Mouse (Mus musculus) heart, embryonic 16.5 days (tissue): ENCODE measurements at regions not wholly inside any gene's neighbourhood (a gene's known extent, or its start where the extent isn't known, plus 50 kb on each side); places are given as distances from the start of the nearest gene placed in this dataset.

ENCODE experiments used
- ATAC-seq: fragments of 200-750 bp; cut with Nextera tagmentation; replicated peaks from 2 replicates; pipeline ENCODE4 v1.8.0; 2017; ENCODE audit warnings: moderate number of reproducible peaks; ENCODE audit not compliant: insufficient read depth, low FRiP score; ENCODE audit errors: extremely low read depth
- H3K27ac ChIP-seq: fragments of 300-500 bp; sonication (generic); 2 replicates; pipeline ENCODE4 v1.5.1; 2014; ENCODE audit warnings: mild to moderate bottlenecking, low read length, control low read depth, moderate library complexity
- H3K27me3 ChIP-seq: fragments of 300-500 bp; sonication (generic); 2 replicates; pipeline ENCODE4 v1.6.1; 2014; ENCODE audit warnings: low read length, mixed read lengths; ENCODE audit not compliant: control insufficient read depth, insufficient read depth
- H3K36me3 ChIP-seq: fragments of 300-500 bp; sonication (generic); 2 replicates; pipeline ENCODE4 v1.6.1; 2014; ENCODE audit not compliant: control insufficient read depth, insufficient read depth
- H3K4me1 ChIP-seq: fragments of 300-500 bp; sonication (generic); 2 replicates; pipeline ENCODE4 v1.6.1; 2014; ENCODE audit warnings: low read length, mixed read lengths; ENCODE audit not compliant: control insufficient read depth, insufficient read depth
- H3K4me2 ChIP-seq: fragments of 300-500 bp; sonication (generic); 2 replicates; pipeline ENCODE4 v1.6.1; 2014; ENCODE audit warnings: low read depth, mild to moderate bottlenecking, control low read depth, low read length
- H3K4me3 ChIP-seq: fragments of 300-500 bp; sonication (generic); 2 replicates; pipeline ENCODE4 v1.5.1; 2014; ENCODE audit warnings: mild to moderate bottlenecking, control low read depth, low read length
- H3K9ac ChIP-seq: fragments of 300-500 bp; sonication (generic); 2 replicates; pipeline ENCODE4 v1.6.1; 2014; ENCODE audit warnings: low read length, control low read depth
- H3K9me3 ChIP-seq: fragments of 300-500 bp; sonication (generic); replicated peaks from 2 replicates; pipeline ENCODE4 v1.6.1; 2016; ENCODE audit warnings: low read length; ENCODE audit not compliant: control insufficient read depth
- WGBS: fragments of 180-500 bp; shearing (Covaris S2); extraction: QIAGEN DNeasy Blood & Tissue Kit; methylation state at CpG from one replicate; pipeline ENCODE4 v1.1.7; 2014; 5-methylcytosine and 5-hydroxymethylcytosine counted together

DNA sequence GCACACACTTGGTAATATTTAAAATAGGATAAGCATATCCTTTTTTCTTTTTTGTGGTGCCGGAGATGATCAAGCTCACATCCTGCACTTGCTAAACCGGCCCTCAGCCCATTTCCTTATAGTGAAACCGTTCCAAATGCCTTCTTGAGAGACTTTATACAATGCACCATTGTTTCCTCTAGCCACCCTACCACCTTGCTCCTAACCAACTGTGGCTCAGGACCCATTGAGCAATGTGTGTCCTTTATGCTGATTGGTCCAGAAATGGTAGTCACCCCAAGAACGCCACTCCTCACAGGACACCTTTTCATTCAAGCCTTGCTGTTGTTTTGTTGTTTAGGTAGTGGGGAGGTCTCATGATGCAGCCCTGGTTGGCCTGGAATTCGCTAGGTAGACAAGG, 110.3 kb upstream of the Rreb1 start:
- WGBS: 67% methylated on average over 5 of the region's 5 CpGs
- H3K27me3 ChIP-seq: no peaks in the 10 kb centered on the region
- no peak overlapping the region for H3K4me2 ChIP-seq
- H3K9me3 ChIP-seq: no peaks in the 10 kb centered on the region
- no peaks in the 10 kb centered on the region for H3K36me3 ChIP-seq
- no peak for ATAC-seq
- H3K4me1 ChIP-seq: peaks cover 14% of the 10 kb centered on the region; the same call in 1 of the 2 replicates
- H3K27ac ChIP-seq: peak overlapping the region; percentile 64; the same call in 1 of the 2 replicates
- no peak overlapping the region for H3K9ac ChIP-seq
- no peak overlapping the region for H3K4me3 ChIP-seq

DNA sequence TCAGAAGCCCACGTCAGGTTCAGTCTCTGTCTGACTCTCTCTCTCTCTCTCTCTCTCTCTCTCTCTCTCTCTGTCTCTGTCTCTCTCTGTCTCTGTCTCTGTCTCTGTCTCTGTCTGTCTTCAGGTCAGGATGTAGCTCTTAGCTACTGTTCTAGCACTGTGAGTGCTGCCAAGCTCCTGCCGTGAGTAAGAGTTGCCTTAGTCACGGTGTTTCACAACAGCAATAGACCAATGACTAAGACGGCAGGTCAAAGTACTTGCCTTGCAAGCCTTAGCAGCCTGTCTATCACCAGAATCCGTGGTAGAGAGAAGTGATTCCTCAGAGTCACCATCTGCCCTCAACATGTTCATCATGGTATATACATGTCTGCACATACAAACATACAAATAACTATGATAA, 107.1 kb upstream of the Rreb1 start:
- Histone ChIP-seq H3K9ac (no peak overlapping the region), H3K36me3 (no peaks in the 10 kb centered on the region), H3K9me3 (no peaks in the 10 kb centered on the region), H3K4me1 (peaks cover 14% of the 10 kb centered on the region; the same call in 1 of the 2 replicates), H3K27ac (no peak overlapping the region), H3K27me3 (no peaks in the 10 kb centered on the region), H3K4me2 (no peak overlapping the region), H3K4me3 (no peak overlapping the region)
- WGBS: 86% methylated on average over 5 of the region's 5 CpGs
- no peak for ATAC-seq

DNA sequence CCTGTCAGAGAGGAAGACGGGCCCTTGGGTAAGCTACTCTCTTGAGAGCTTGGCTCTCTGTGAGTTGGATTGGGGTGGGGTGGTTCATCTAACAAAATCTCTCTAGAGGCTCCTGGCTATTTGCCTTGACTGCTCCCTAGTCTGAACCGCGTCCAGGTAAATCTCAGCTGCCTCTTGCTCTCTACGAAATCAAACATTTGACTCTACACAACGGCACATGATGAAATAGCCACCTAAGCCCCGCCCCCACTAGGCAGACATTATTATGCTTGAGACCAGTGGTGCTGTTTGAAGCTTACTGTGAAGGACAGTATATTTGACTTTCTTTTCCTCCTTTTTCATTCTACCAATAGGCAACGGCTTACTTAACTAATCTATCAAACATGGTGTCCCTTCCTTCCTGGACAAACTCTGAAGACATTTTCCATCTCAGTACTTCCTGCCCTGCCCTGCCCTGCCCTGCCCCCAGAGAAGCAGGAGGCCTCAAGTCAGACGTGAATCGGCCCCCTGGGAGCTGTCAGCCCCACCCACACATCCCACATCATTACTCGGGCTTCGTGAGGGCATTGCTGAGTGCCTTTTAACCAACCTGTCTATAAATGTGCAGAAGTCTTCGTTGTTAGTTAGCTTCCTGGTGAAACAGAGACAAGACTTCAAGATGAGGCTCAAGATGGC, 103.4 kb upstream of the Rreb1 start:
- Histone ChIP-seq H3K27me3 (no peaks in the 10 kb centered on the region), H3K36me3 (no peaks in the 10 kb centered on the region), H3K9ac (no peak overlapping the region), H3K9me3 (no peaks in the 10 kb centered on the region), H3K4me2 (no peak overlapping the region), H3K4me3 (no peak overlapping the region), H3K4me1 (peaks cover 23% of the 10 kb centered on the region), H3K27ac (no peak overlapping the region)
- 70% methylated on average over 12 of the region's 12 CpGs for WGBS
- ATAC-seq: no peak

DNA sequence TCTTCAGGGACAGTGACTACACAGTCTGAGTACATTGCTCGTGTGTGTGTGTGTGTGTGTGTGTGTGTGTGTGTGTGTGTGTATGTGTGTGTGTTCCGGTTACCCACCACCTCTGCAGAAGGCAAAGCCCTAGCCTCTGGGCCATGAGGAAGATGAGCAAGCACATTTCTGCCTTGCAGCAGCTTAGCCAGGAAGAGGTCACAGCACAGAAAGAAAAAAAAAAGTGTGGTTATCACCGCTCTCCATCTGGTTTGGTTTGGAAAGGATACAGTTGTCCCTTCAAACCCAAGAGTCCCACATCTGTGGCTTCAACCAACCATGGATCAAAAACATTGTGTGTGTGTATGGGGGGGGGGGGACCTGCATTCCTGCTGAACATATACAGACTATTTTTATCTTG, 102.5 kb upstream of the Rreb1 start:
- H3K4me1 ChIP-seq: peaks cover 23% of the 10 kb centered on the region
- no peaks in the 10 kb centered on the region for H3K36me3 ChIP-seq
- no peaks in the 10 kb centered on the region for H3K27me3 ChIP-seq
- H3K9ac ChIP-seq: no peak overlapping the region
- no peak for ATAC-seq
- WGBS: 80% methylated on average over 3 of the region's 3 CpGs
- no peak overlapping the region for H3K4me3 ChIP-seq
- no peak overlapping the region for H3K4me2 ChIP-seq
- H3K27ac ChIP-seq: no peak overlapping the region
- H3K9me3 ChIP-seq: no peaks in the 10 kb centered on the region

- ATAC-seq: no peak
- 57% methylated on average over 6 of the region's 6 CpGs for WGBS
- Histone ChIP-seq H3K27me3 (no peaks in the 10 kb centered on the region), H3K4me2 (no peak overlapping the region), H3K4me3 (no peak overlapping the region), H3K4me1 (peaks cover 22% of the 10 kb centered on the region), H3K9ac (no peak overlapping the region), H3K9me3 (no peaks in the 10 kb centered on the region), H3K36me3 (no peaks in the 10 kb centered on the region), H3K27ac (no peak overlapping the region)
These were observed 101.3 kb upstream of the Rreb1 start for GRCm38 (mm10) chr13:37676912-37677311.

DNA sequence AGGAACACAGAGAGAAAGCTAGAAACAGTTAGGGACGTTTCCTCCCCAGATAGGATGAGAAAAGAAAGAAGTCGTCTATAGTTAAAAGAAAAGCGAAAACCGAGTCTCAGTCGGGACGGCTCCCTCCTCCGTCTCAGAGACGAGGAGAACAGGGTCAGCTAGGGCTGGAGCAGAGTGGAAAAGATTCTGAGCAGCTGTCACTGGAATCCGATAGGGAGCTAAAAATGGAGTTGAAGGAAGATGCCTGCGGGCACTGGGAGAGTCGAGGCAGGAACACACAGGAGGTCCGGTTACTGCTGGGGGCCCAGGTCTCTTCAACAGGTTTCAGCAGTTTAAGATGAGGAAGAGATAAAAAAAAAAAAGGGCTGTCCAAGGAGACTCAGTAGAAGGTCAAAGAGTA, 99.9 kb upstream of the Rreb1 start:
- peaks cover 15% of the 10 kb centered on the region for H3K4me1 ChIP-seq
- H3K9ac ChIP-seq: no peak overlapping the region
- no peaks in the 10 kb centered on the region for H3K27me3 ChIP-seq
- no peak overlapping the region for H3K4me3 ChIP-seq
- H3K27ac ChIP-seq: no peak overlapping the region
- ATAC-seq: no peak
- 21% methylated on average over 12 of the region's 12 CpGs for WGBS
- H3K4me2 ChIP-seq: peak overlapping the region; percentile 36
- H3K36me3 ChIP-seq: no peaks in the 10 kb centered on the region
- no peaks in the 10 kb centered on the region for H3K9me3 ChIP-seq

DNA sequence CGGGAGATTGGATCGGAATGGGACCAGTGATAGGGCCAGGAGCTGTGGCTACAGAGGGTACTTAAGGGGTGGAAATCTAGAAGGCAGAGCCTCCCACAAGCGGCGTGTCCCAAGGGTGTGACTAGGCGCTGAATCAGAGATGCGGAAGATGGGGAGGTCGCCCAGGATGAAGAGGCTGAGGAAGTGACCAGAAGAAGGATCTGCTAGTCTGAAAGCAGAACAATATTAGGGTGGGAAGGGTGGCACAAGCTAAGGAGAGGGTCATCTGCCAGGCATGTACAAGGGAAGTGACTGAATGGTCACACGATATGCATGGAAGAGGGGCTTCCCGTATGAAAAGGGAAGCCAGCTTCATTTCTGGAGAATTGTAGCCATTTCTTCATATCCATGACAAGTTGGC, 99.4 kb upstream of the Rreb1 start:
- peaks cover 15% of the 10 kb centered on the region for H3K4me1 ChIP-seq
- WGBS: 88% methylated on average over 9 of the region's 9 CpGs
- H3K27me3 ChIP-seq: no peaks in the 10 kb centered on the region
- H3K4me3 ChIP-seq: no peak overlapping the region
- H3K27ac ChIP-seq: no peak overlapping the region
- no peak overlapping the region for H3K4me2 ChIP-seq
- no peaks in the 10 kb centered on the region for H3K36me3 ChIP-seq
- no peak overlapping the region for H3K9ac ChIP-seq
- H3K9me3 ChIP-seq: no peaks in the 10 kb centered on the region
- ATAC-seq: no peak

- WGBS: 42% methylated on average over 4 of the region's 4 CpGs
- ATAC-seq: peak; percentile 16; the same call in 1 of the 2 replicates
- Histone ChIP-seq H3K27me3 (no peaks in the 10 kb centered on the region), H3K36me3 (no peaks in the 10 kb centered on the region), H3K4me3 (no peak overlapping the region), H3K4me1 (peaks cover 15% of the 10 kb centered on the region), H3K4me2 (no peak overlapping the region), H3K9ac (no peak overlapping the region), H3K9me3 (no peaks in the 10 kb centered on the region), H3K27ac (no peak overlapping the region)
These were observed 97.2 kb upstream of the Rreb1 start for GRCm38 (mm10) chr13:37680837-37681619.

DNA sequence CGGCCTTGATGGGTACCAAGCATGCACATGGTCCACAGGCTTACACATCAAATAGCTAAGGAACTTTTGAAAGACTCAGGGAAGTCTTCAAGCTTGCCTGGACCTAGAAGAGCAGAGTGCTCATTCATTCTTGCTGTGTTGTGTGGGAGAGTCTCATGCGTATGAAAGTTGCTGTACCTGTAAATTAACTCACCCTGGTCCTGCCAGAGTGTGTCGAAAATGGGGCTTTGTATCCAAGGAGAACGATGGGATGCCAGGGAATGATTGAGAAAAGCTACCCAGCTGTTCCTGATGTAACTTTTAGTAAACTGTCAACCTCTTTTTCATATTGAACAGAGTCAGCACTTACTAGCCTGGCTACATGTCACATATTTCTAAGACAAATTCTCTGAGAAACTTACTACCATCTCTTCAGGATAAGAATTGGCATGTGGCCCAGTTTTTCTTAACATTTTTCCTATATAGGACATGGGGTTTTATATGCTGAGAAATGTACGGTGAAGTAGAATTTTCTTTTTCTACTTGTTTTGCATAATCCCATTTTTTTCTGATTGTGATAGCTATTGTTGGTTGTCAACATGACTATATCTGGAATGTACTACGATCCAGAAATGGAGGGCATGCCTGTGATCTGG, 95.0 kb upstream of the Rreb1 start:
- Histone ChIP-seq H3K27me3 (no peaks in the 10 kb centered on the region), H3K36me3 (no peaks in the 10 kb centered on the region), H3K9me3 (no peaks in the 10 kb centered on the region), H3K4me3 (no peak overlapping the region), H3K9ac (no peak overlapping the region), H3K27ac (no peak overlapping the region), H3K4me2 (no peak overlapping the region), H3K4me1 (peaks cover 3% of the 10 kb centered on the region; the same call in 1 of the 2 replicates)
- 68% methylated on average over 6 of the region's 6 CpGs for WGBS
- ATAC-seq: no peak
